Mouse (Mus musculus): ENCODE data around the gene Vmn1r80. TPM values are rescaled to one million over a fixed set of nuclear protein-coding genes. Genes with fewer than 3 reads are reported as not detected.
"Not testable (repeated sequence)": the region's sequence is repeated elsewhere in the genome, so short reads cannot be mapped to it uniquely, and the experiment has no call there.

Vmn1r80 gene
- not detected in 2 replicates for polyA plus RNA-seq (2011; ENCODE audit: insufficient read depth, insufficient read length, low read depth, missing spikeins)

GRCm38 (mm10) chr7:12188986-12189385 is at the start of gene Vmn1r80:
Gene Vmn1r80, plus strand, starts transcription at chr7:12189286.
- Histone ChIP-seq H3K4me3 (ENCODE audit: low read depth, low read length) (no peak within 1 kb of the TSS), H3K27ac (ENCODE audit: insufficient read depth, low read length) (no peak within 1 kb of the TSS), H3K9me3 (replicated peaks; ENCODE audit: control insufficient read depth, insufficient read depth, low read length, poor library complexity, severe bottlenecking) (no peaks in the 10 kb centered on the region), H3K27me3 (ENCODE audit: control insufficient read depth, insufficient read depth, low read length, poor library complexity, severe bottlenecking) (no peaks in the 10 kb centered on the region), H3K9ac (ENCODE audit: low read depth, poor library complexity, severe bottlenecking) (no peak within 1 kb of the TSS), H3K36me3 (ENCODE audit: control insufficient read depth, insufficient read depth, low read length, poor library complexity, severe bottlenecking) (no peaks in the 10 kb centered on the region), H3K4me1 (ENCODE audit: control insufficient read depth, insufficient read depth, low read length) (no peaks in the 10 kb centered on the region)
- TF ChIP-seq EP300 (IDR thresholded peaks at IDR 0.05; ENCODE audit: insufficient read depth, low read depth, low read length) (no peak), POLR2A (IDR thresholded peaks at IDR 0.05; ENCODE audit: insufficient read depth, low read length) (no peak), CTCF (IDR thresholded peaks at IDR 0.05; ENCODE audit: low read depth, low read length) (no peak)

GRCm38 (mm10) chr7:12149957-12150356 is 39.1 kb upstream of the Vmn1r80 start, which contains the start of gene Vmn1r78:
Gene Vmn1r78, plus strand, starts transcription at chr7:12150257.
- H3K27ac ChIP-seq (ENCODE audit: insufficient read depth, low read length): no peak within 1 kb of the TSS
- TF ChIP-seq CTCF (IDR thresholded peaks at IDR 0.05; ENCODE audit: low read depth, low read length): no peak
- TF ChIP-seq POLR2A (IDR thresholded peaks at IDR 0.05; ENCODE audit: insufficient read depth, low read length): no peak
- no peak for TF ChIP-seq EP300 (IDR thresholded peaks at IDR 0.05; ENCODE audit: insufficient read depth, low read depth, low read length)

GRCm38 (mm10) chr7:12156463-12156862 is 32.6 kb upstream of the Vmn1r80 start:
- not testable (repeated sequence) for H3K36me3 ChIP-seq (ENCODE audit: control insufficient read depth, insufficient read depth, low read length, poor library complexity, severe bottlenecking); H3K4me1 ChIP-seq (ENCODE audit: control insufficient read depth, insufficient read depth, low read length); H3K27me3 ChIP-seq (ENCODE audit: control insufficient read depth, insufficient read depth, low read length, poor library complexity, severe bottlenecking); H3K9ac ChIP-seq (ENCODE audit: low read depth, poor library complexity, severe bottlenecking); H3K9me3 ChIP-seq (replicated peaks; ENCODE audit: control insufficient read depth, insufficient read depth, low read length, poor library complexity, severe bottlenecking); H3K4me3 ChIP-seq (ENCODE audit: low read depth, low read length); H3K27ac ChIP-seq (ENCODE audit: insufficient read depth, low read length)

More at GRCm38 (mm10) chr7:12149957-12150356, 39.1 kb upstream of the Vmn1r80 start, which contains the start of gene Vmn1r78:
- no peaks in the 10 kb centered on the region for H3K36me3 ChIP-seq (ENCODE audit: control insufficient read depth, insufficient read depth, low read length, poor library complexity, severe bottlenecking)
- H3K4me1 ChIP-seq (ENCODE audit: control insufficient read depth, insufficient read depth, low read length): no peaks in the 10 kb centered on the region
- H3K4me3 ChIP-seq (ENCODE audit: low read depth, low read length): no peak within 1 kb of the TSS
- H3K9me3 ChIP-seq (replicated peaks; ENCODE audit: control insufficient read depth, insufficient read depth, low read length, poor library complexity, severe bottlenecking): no peaks in the 10 kb centered on the region
- H3K9ac ChIP-seq (ENCODE audit: low read depth, poor library complexity, severe bottlenecking): no peak within 1 kb of the TSS
- H3K27me3 ChIP-seq (ENCODE audit: control insufficient read depth, insufficient read depth, low read length, poor library complexity, severe bottlenecking): no peaks in the 10 kb centered on the region

GRCm38 (mm10) chr7:12170979-12171378 is 18.1 kb upstream of the Vmn1r80 start, which contains the start of gene Vmn1r79:
Gene Vmn1r79, plus strand, starts transcription at chr7:12171279.
- H3K9me3 ChIP-seq (replicated peaks; ENCODE audit: control insufficient read depth, insufficient read depth, low read length, poor library complexity, severe bottlenecking); H3K36me3 ChIP-seq (ENCODE audit: control insufficient read depth, insufficient read depth, low read length, poor library complexity, severe bottlenecking): not testable (repeated sequence)

GRCm38 (mm10) chr7:12172926-12173325 is 16.2 kb upstream of the Vmn1r80 start:
- H3K27me3 ChIP-seq (ENCODE audit: control insufficient read depth, insufficient read depth, low read length, poor library complexity, severe bottlenecking); H3K9me3 ChIP-seq (replicated peaks; ENCODE audit: control insufficient read depth, insufficient read depth, low read length, poor library complexity, severe bottlenecking); H3K9ac ChIP-seq (ENCODE audit: low read depth, poor library complexity, severe bottlenecking); H3K27ac ChIP-seq (ENCODE audit: insufficient read depth, low read length); H3K36me3 ChIP-seq (ENCODE audit: control insufficient read depth, insufficient read depth, low read length, poor library complexity, severe bottlenecking); H3K4me1 ChIP-seq (ENCODE audit: control insufficient read depth, insufficient read depth, low read length); H3K4me3 ChIP-seq (ENCODE audit: low read depth, low read length): not testable (repeated sequence)

More at GRCm38 (mm10) chr7:12170979-12171378, 18.1 kb upstream of the Vmn1r80 start, which contains the start of gene Vmn1r79:
- H3K27me3 ChIP-seq (ENCODE audit: control insufficient read depth, insufficient read depth, low read length, poor library complexity, severe bottlenecking); H3K4me1 ChIP-seq (ENCODE audit: control insufficient read depth, insufficient read depth, low read length); H3K27ac ChIP-seq (ENCODE audit: insufficient read depth, low read length); H3K4me3 ChIP-seq (ENCODE audit: low read depth, low read length); H3K9ac ChIP-seq (ENCODE audit: low read depth, poor library complexity, severe bottlenecking): not testable (repeated sequence)

GRCm38 (mm10) chr7:12204141-12204540 is 15.1 kb downstream of the Vmn1r80 start:
- Histone ChIP-seq H3K36me3 (ENCODE audit: control insufficient read depth, insufficient read depth, low read length, poor library complexity, severe bottlenecking) (no peaks in the 10 kb centered on the region), H3K4me1 (ENCODE audit: control insufficient read depth, insufficient read depth, low read length) (no peaks in the 10 kb centered on the region), H3K27me3 (ENCODE audit: control insufficient read depth, insufficient read depth, low read length, poor library complexity, severe bottlenecking) (no peaks in the 10 kb centered on the region), H3K4me3 (ENCODE audit: low read depth, low read length) (no peak overlapping the region), H3K27ac (ENCODE audit: insufficient read depth, low read length) (peak overlapping the region; percentile 48; the same call in 1 of the 2 replicates), H3K9me3 (replicated peaks; ENCODE audit: control insufficient read depth, insufficient read depth, low read length, poor library complexity, severe bottlenecking) (peaks cover 5% of the 10 kb centered on the region; the same call in 1 of the 2 replicates), H3K9ac (ENCODE audit: low read depth, poor library complexity, severe bottlenecking) (no peak overlapping the region)
- no peak for TF ChIP-seq EP300 (IDR thresholded peaks at IDR 0.05; ENCODE audit: insufficient read depth, low read depth, low read length)
- TF ChIP-seq CTCF (IDR thresholded peaks at IDR 0.05; ENCODE audit: low read depth, low read length): no peak
- no peak for TF ChIP-seq POLR2A (IDR thresholded peaks at IDR 0.05; ENCODE audit: insufficient read depth, low read length)

Other genes starting within 250 kb of the Vmn1r80 start
- gene Vmn1r77, start 152.5 kb upstream of the Vmn1r80 start, polyA plus RNA-seq (2011; ENCODE audit: insufficient read depth, insufficient read length, low read depth, missing spikeins): not detected in 2 replicates
- not detected in 2 replicates for gene Vmn1r78, start 39.0 kb upstream of the Vmn1r80 start, polyA plus RNA-seq (2011; ENCODE audit: insufficient read depth, insufficient read length, low read depth, missing spikeins)
- 0.12 TPM in 1 of 2 replicates, not detected in the other for gene Vmn1r79, start 18.0 kb upstream of the Vmn1r80 start, polyA plus RNA-seq (2011; ENCODE audit: insufficient read depth, insufficient read length, low read depth, missing spikeins)
- gene Vmn1r81, start 79.0 kb downstream of the Vmn1r80 start, polyA plus RNA-seq (2011; ENCODE audit: insufficient read depth, insufficient read length, low read depth, missing spikeins): 0.05 and 0.12 TPM in 2 replicates
- gene Vmn1r82, start 111.1 kb downstream of the Vmn1r80 start, polyA plus RNA-seq (2011; ENCODE audit: insufficient read depth, insufficient read length, low read depth, missing spikeins): not detected in 2 replicates
- gene Vmn1r83, start 140.2 kb downstream of the Vmn1r80 start, polyA plus RNA-seq (2011; ENCODE audit: insufficient read depth, insufficient read length, low read depth, missing spikeins): not detected in 2 replicates
- gene Vmn1r84, start 180.0 kb downstream of the Vmn1r80 start, polyA plus RNA-seq (2011; ENCODE audit: insufficient read depth, insufficient read length, low read depth, missing spikeins): not detected in 2 replicates
- 2.4 and 2.5 TPM in 2 replicates for gene Zfp551, start 233.5 kb downstream of the Vmn1r80 start, polyA plus RNA-seq (2011; ENCODE audit: insufficient read depth, insufficient read length, low read depth, missing spikeins)